Mouse (Mus musculus) gastrocnemius, postnatal 14 days (tissue): ENCODE data around the gene Prss42. TPM values are rescaled to one million over a fixed set of nuclear protein-coding genes. Genes with fewer than 3 reads are reported as not detected.
A peak's percentile ranks its signal among the peaks of the same experiment; 100 is the strongest.
"Not testable (repeated sequence)": the region's sequence is repeated elsewhere in the genome, so short reads cannot be mapped to it uniquely, and the experiment has no call there.

Experiments used
- DNase-seq: peaks from one replicate; pipeline ENCODE4 v3.0.0; 2021; ENCODE audit warnings: mixed read lengths
- intact Hi-C: fragments of 180-260 bp; cut with DNase I; formaldehyde crosslinking; loops from one replicate; pipeline ENCODE4 v1.15.1; 2025; ENCODE audit warnings: low total_unique reads
- total RNA-seq, 2 experiments: library from RNA; stranded (reverse); gene quantifications; 2 replicates each; pipeline ENCODE4 v1.2.3; 2021

Gene Prss42
- total RNA-seq, 2 experiments from 2014 or later: not detected

DNA sequence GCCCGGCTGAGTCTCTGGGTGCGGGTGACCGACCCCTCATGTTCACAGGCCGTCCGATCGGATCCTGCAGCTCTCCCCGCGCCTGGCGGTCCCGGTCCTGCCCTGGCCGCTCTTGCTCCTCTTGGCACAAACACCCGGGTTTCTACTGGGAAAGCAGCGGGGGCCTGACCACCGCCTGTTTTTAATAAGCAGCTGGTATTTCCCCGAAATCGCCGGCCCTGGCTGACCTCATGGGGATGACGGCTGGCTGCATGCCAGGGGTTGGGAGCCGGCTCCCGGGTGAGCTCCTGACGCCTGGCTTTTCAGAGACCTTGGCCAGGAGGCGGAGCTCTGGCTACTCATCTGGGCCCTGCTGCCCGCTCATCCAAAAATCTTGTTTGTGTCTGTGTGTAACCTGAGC lies 16.2 kb upstream of the Prss42 start:
- intact Hi-C loops: loop anchor here (5.0 to 10.0 kb wide), 2 partner anchors 64 to 147 kb away; no protein-coding TSS in a partner anchor
- DNase-seq: peak; percentile 93

DNA sequence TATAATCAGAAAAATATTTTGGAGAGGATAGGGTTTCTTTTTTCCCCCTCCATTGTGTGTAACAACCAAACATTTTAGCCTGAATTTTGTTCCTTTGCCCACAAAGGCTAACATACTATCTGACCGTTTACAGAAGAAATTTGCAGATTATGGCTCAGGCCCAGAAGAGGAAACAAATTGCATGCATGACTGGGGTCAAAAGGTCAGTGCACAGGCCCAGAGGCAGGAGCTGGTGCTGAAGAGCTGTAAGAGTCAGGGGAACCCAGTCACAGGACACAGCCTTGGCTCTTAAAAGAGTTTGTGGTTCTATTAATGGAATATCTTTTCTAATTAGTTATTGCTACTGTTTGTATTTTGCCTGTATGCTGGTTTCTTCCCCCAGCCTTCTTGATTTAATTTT lies 14.4 kb upstream of the Prss42 start:
- DNase-seq: no peak
- intact Hi-C loops: loop anchor here (5.0 to 10.0 kb wide), 2 partner anchors 66 to 149 kb away; no protein-coding TSS in a partner anchor

DNA sequence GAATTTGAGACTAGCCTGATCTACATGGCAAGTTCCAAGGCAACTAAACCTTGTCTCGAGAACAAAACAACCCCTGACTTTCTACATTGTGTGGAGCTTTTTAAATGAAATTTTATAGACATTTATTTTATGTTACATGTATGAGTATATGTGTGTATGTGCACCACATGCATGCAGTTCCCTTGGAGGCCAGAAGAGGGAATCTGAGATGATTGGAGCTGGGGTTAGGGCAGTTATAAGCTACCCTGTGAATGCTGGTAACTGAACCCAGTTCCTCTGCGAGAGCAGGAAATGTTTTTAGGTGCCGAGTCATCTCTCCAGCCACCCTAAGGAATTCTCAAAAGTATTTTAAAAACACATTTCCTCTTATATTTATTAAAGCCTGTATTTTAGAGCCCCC lies 9.8 kb upstream of the Prss42 start:
- DNase-seq: no peak
- intact Hi-C loops: loop anchor here (10.0 kb wide), 1 partner anchor 153 kb away; no protein-coding TSS in a partner anchor

DNA sequence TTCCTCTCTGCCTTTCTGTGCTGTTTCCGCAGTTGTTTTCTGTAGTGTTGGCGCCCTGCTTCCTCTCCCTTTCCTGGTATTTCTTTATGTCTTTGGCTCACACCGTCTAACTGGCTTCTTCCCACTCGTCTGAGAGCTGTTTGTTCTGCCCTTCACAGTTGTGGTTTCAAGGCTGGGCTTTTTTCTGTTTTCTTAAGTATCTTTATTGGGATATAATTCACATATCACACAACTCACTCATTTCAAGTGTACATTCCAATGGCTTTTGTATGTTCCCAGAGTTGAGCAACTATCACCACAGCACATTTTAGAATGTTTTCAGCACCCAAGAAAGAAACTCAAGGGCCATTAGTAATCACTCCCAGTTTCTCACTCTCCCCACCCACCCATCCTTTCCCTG lies 7.5 kb upstream of the Prss42 start:
- DNase-seq: no peak
- intact Hi-C loops: no loop called here

GRCm38 (mm10) chr9:110797013-110797412 lies 953 bp upstream of the Prss42 start:
- intact Hi-C loops: no loop called here
- no peak for DNase-seq

DNA sequence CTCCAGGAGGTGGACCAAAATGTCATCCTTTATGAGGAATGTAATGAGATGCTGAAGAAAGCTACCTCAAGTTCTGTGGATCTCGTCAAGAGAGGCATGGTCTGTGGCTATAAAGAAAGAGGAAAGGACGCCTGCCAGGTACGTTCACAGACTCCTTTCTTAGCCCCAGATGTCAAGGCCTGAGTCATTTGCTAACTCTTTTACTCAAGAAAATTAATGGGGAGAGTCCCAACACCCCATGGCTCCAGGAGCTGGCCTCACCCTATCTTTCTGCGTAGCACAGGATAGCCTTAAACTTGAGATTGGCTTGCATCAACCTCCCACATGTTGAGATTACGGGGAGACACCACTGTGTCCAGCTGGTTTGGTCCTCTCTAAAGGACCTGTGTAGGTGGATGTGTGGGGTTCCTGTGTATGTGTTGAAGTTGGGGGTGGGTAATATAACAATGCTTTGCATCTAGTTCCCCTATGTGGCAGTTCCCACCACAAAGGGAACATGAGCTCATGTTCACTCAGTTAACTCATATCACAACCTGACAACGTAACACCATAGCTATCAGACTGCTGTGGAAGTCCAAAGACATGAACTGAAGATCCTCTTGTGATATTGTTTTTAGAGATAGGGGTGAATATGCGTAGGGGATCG lies 3.0 kb downstream of the Prss42 start:
- DNase-seq: no peak
- intact Hi-C loops: no loop called here

DNA sequence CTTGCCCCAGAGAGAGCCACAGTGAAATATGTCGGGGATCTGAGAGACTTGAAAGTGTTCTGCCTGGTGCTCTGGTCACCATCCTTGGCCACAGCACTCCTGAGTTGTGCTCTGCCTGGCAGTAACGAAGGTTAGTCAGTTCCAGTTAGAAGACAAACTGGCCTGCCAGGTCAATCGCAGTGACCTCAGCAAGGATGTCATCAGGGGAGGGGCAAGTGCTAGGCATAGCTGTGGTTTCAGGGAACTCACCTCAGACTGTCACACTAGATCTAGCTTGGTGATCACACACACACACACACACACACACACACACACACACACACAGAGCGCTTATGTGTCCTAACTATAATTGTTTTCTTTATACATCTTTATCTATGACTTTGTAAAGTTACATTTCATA lies 5.3 kb downstream of the Prss42 start:
- DNase-seq: no peak
- intact Hi-C loops: no loop called here

GRCm38 (mm10) chr9:110810051-110810450 lies 12.1 kb downstream of the Prss42 start:
- intact Hi-C loops: no loop called here
- DNase-seq: no peak

DNA sequence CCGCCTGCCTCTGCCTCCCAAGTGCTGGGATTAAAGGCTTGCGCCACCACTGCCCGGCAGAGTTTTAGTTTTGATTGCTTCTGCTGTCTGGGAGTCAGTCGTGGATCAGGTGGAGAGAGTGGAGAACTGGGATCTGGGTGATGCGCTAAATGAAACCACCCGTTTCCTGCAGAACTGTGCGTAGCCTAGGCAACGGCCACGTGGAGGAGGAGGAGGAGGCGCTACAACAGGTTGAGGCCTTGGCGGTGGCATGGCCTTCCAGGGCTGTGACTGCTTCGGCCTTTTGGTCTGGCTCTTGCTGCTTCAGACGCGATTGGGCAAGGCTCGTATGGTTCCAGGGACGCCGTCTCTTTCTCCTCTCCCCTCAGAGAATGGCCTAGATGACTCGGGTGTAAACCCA lies 15.8 kb downstream of the Prss42 start, which contains the start of gene Prss44:
Prss44 (plus strand) TSS at position 206 of the 400 bp plus-strand sequence.
- DNase-seq: no peak
- intact Hi-C loops: no loop called here

- DNase-seq, intact Hi-C loops: not testable (repeated sequence)
These were observed 22.6 kb downstream of the Prss42 start for GRCm38 (mm10) chr9:110820546-110820945.

- intact Hi-C loops: no loop called here
- DNase-seq: no peak
These were observed 23.5 kb downstream of the Prss42 start for GRCm38 (mm10) chr9:110821436-110821835.

DNA sequence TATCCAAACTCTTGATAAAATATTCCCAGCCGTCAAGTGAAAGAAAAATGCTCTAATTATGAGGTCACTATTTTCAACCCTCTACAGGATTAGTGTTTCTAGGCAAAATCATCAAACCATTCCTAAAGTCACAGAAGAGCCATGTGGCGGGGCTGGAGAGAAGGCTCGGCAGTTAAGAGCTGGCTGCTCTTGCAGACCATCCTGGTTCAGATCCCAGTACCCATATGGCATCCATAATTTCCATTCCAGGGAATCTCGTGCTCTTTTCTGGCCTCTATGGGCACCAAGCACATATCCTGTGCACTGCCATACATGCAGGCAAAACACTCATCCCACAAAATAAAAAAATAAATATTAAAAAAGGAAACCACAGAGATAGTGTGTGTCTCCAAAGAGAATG lies 27.5 kb downstream of the Prss42 start:
- intact Hi-C loops: no loop called here
- no peak for DNase-seq

DNA sequence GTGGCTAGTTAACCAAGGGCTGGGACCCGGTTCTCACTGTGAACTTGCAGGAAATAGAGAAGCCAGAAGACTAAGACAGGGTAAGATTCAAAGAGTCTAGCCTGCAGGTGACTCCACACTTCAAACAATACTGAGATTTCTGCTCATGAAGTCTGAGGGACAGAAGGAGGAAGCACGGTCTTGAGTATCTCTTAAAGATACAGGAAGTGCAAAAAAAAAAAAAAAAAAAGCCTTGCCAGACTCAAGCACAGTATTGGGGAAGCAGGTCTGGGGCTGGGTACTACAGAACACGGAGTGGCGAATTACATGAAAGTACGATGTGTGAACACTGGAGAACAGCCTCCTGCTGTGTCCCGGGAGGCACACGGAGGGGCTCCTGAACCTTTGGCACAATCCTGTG lies 27.9 kb downstream of the Prss42 start:
- no peak for DNase-seq
- intact Hi-C loops: no loop called here

GRCm38 (mm10) chr9:110826390-110826789 lies 28.4 kb downstream of the Prss42 start, which contains the start of gene Prss43:
TSS of gene Prss43 (plus strand) at chr9:110826690.
- intact Hi-C loops: no loop called here
- no peak for DNase-seq

DNA sequence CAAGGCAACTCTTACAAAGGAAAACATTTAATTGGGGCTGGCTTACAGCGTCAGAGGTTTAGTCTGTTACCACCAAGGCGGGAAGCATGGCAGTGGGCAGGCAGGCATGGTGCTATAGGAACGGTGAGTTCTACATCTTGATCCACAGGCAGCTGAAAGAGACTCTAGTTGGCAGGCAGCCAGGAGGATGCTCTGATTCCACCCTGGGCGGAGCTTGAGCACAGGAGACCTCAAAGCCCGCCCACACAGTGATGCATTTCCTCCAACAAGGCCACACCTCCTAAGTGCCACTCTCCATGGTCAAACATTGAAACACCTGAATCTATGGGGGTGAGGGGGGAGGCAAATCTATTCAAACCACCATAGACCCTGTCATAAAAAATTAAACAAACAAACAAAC lies 35.1 kb downstream of the Prss42 start:
- DNase-seq: no peak
- intact Hi-C loops: no loop called here

DNA sequence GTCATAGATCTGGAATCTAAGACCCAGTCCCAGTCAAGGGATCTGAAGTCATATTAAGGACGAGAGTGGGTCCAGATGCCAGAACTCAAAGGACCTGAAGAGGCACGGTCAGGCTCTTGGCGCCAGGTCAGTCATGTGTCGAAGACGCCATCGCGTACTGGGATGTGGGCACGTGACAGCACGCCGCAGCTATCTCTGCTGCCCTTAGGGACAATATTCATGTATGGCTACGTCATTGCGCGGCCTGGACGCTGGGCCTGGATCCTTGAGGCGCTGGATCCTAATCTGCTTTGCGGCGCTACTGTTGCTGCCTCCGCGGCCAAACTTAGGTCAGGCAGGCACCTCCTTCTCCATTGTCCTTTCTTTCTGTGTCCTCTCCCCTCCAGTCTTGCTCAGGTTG lies 36.4 kb downstream of the Prss42 start, which contains the start of gene Prss45:
Prss45 (plus strand) TSS at position 178 of the 400 bp plus-strand sequence.
- DNase-seq: no peak
- intact Hi-C loops: no loop called here

DNA sequence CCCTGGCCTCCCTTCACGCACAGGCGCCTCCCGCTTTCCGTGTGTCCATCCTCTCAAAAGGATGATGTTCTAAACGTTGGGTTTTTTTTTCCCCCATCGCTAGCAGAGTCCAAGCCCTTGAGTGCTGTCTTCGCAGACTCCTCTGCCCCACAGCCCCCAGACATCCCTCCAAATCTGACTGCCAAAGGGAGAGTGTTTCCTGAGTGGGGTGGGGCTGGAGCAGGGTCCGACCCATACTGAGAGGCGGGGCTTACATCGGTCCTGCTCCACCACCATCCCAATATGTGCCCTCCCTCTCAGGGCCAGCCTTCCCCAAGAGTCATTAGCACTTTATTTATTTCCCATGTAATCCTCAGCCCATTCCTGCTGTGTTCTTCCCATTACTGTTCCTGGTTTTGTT lies 37.0 kb downstream of the Prss42 start:
- intact Hi-C loops: no loop called here
- DNase-seq: no peak

GRCm38 (mm10) chr9:110836112-110836511 lies 38.1 kb downstream of the Prss42 start:
- intact Hi-C loops: no loop called here
- DNase-seq: no peak

DNA sequence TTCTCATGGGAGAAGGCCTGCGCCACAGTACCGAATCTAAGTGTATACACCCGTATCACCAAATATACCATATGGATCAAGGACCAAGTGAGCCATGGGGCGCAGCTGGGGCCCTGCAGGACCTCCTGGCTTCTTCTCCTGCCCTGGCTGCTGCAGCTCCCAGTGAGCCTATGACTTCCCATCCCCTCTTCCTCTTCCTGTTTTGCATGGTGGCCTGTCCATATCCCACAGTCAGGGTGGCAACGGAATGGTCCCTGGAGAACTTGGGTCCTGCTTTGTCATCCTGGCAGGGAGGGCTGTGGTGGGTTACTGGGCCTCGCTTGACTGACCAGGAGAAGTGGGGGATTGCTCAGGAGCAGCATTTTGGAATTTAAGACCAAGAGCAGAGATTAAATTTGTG lies 42.9 kb downstream of the Prss42 start:
- intact Hi-C loops: no loop called here
- no peak for DNase-seq

DNA sequence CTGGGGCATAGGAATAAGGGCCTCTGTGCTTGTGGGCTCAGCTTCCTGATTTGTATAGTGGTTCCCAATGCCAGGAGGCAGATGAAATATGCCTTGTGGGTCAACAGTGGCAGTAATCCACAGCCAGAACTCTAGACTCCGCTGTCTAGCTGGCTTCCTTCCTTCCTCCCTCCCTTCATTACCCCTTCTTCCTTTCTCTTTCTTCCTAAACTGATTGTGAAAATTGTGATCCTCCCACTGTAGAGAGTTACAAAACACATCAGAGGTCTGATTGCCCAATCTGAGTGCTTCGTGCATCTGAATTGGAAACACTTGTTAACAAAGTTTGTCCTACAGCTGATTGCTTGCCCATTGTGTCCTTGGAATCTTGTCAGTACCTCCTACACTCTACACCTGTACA lies 43.5 kb downstream of the Prss42 start:
- intact Hi-C loops: no loop called here
- DNase-seq: no peak

GRCm38 (mm10) chr9:110844206-110844605 lies 46.2 kb downstream of the Prss42 start, which contains the start of gene Prss46:
TSS of gene Prss46 (plus strand) at chr9:110844506.
- no peak for DNase-seq
- intact Hi-C loops: no loop called here
